Mouse (Mus musculus) C2C12 (cell line): ENCODE data around the gene Erg. TPM values are rescaled to one million over a fixed set of nuclear protein-coding genes. Genes with fewer than 3 reads are reported as not detected.

Experiments
- H3K27me3 ChIP-seq: one replicate; pipeline ENCODE4 v1.6.1; 2011; ENCODE audit not compliant: control insufficient read depth, insufficient read depth, insufficient read length
- H3K36me3 ChIP-seq: one replicate; pipeline ENCODE4 v1.6.1; 2011; ENCODE audit not compliant: control insufficient read depth, insufficient read depth
- H3K4me3 ChIP-seq: one replicate; pipeline ENCODE4 v1.5.1; 2011; ENCODE audit warnings: mild to moderate bottlenecking, control low read depth; ENCODE audit not compliant: poor library complexity, insufficient read depth, severe bottlenecking
- H3K79me2 ChIP-seq: one replicate; pipeline ENCODE4 v1.6.1; 2011; ENCODE audit not compliant: control insufficient read depth, insufficient read depth
- H3K79me3 ChIP-seq: one replicate; pipeline ENCODE4 v1.6.1; 2011; ENCODE audit warnings: low read depth, control low read depth
- H3ac ChIP-seq: one replicate; pipeline ENCODE3; 2011; ENCODE audit warnings: low read depth; ENCODE audit not compliant: control insufficient read depth, insufficient read length
- CEBPB ChIP-seq: IDR thresholded peaks from one replicate; pipeline ENCODE4 v1.6.1; 2011; ENCODE audit warnings: low read depth, mild to moderate bottlenecking, control low read depth, moderate library complexity
- CTCF ChIP-seq: IDR thresholded peaks from one replicate; pipeline ENCODE4 v1.5.1; 2011; ENCODE audit not compliant: control insufficient read depth, insufficient read depth, insufficient read length
- FOSL1 ChIP-seq: IDR thresholded peaks from one replicate; pipeline ENCODE4 v1.8.0; 2011; ENCODE audit warnings: mild to moderate bottlenecking, low read length; ENCODE audit not compliant: poor library complexity, insufficient read depth, severe bottlenecking
- MAX ChIP-seq: IDR thresholded peaks from one replicate; pipeline ENCODE4 v1.6.1; 2011; ENCODE audit warnings: mild to moderate bottlenecking, control low read depth
- MYOD1 ChIP-seq: IDR thresholded peaks from one replicate; pipeline ENCODE4 v1.6.1; 2011; ENCODE audit warnings: low read depth; ENCODE audit not compliant: control insufficient read depth, insufficient read length
- MYOG ChIP-seq: IDR thresholded peaks from one replicate; pipeline ENCODE4 v1.6.1; 2011; ENCODE audit not compliant: control insufficient read depth, insufficient read length; ENCODE audit errors: extremely low read depth
- USF1 ChIP-seq: IDR thresholded peaks from one replicate; pipeline ENCODE4 v1.6.1; 2011; ENCODE audit warnings: low read depth, mild to moderate bottlenecking, control low read depth, moderate library complexity
- polyA plus RNA-seq: library from polyadenylated mRNA; unstranded; fragments of >200 nt; fragmentation: generic; extraction: Trizol; gene quantifications from one replicate; pipeline ENCODE4 v1.2.1, GENCODE M21; 2012; ENCODE audit warnings: missing spikeins

The Erg gene
- polyA plus RNA-seq, 1 experiment, result 0.05 TPM

DNA sequence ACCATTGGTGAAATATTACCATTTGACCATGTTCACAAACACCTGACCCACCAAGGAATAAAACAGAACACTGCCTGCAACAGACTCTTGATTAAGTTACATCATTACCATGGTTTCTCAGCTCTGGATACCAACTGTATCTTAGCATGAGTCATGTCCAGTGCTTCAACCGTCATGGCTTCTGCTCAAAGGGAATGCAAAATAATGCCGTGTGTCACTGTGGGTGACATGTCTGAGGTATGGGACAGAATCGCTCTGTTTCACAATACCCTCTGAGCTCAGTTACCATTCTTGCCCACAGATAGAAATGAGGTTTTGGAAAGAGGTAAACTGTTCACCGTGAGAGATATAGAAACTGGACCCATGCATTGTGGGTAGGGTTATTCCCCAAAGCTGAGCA lies 170.5 kb downstream of the Erg start:
- no peak overlapping the region for H3K4me3 ChIP-seq
- TF ChIP-seq CEBPB (no peak), MAX (no peak), FOSL1 (no peak), CTCF (no peak), MYOG (no peak), USF1 (no peak), MYOD1 (no peak)
- H3K79me3 ChIP-seq, result no peaks in the 10 kb centered on the region
- peaks cover 33% of the 10 kb centered on the region for H3K27me3 ChIP-seq
- H3K79me2 ChIP-seq, result no peaks in the 10 kb centered on the region
- no peak overlapping the region for H3ac ChIP-seq
- no peaks in the 10 kb centered on the region for H3K36me3 ChIP-seq

- no peak for TF ChIP-seq MAX
- TF ChIP-seq MYOG, result no peak
- no peak for TF ChIP-seq MYOD1
- no peak for TF ChIP-seq USF1
- no peak for TF ChIP-seq FOSL1
- no peak for TF ChIP-seq CTCF
- TF ChIP-seq CEBPB, result no peak
- no peaks in the 10 kb centered on the region for H3K79me3 ChIP-seq
- peaks cover 33% of the 10 kb centered on the region for H3K27me3 ChIP-seq
- no peak overlapping the region for H3K4me3 ChIP-seq
- H3K79me2 ChIP-seq, result no peaks in the 10 kb centered on the region
- H3K36me3 ChIP-seq, result no peaks in the 10 kb centered on the region
- no peak overlapping the region for H3ac ChIP-seq
These were observed 171.0 kb downstream of the Erg start for GRCm38 (mm10) chr16:95415372-95415771.

- Histone ChIP-seq H3K4me3 (no peak overlapping the region), H3ac (no peak overlapping the region), H3K79me2 (no peaks in the 10 kb centered on the region), H3K36me3 (no peaks in the 10 kb centered on the region), H3K79me3 (no peaks in the 10 kb centered on the region), H3K27me3 (peaks cover 42% of the 10 kb centered on the region)
- no peak for TF ChIP-seq USF1
- TF ChIP-seq MYOG, result no peak
- no peak for TF ChIP-seq CEBPB
- no peak for TF ChIP-seq CTCF
- TF ChIP-seq MAX, result no peak
- no peak for TF ChIP-seq MYOD1
- TF ChIP-seq FOSL1, result no peak
These were observed 172.9 kb downstream of the Erg start for GRCm38 (mm10) chr16:95413401-95413959.

DNA sequence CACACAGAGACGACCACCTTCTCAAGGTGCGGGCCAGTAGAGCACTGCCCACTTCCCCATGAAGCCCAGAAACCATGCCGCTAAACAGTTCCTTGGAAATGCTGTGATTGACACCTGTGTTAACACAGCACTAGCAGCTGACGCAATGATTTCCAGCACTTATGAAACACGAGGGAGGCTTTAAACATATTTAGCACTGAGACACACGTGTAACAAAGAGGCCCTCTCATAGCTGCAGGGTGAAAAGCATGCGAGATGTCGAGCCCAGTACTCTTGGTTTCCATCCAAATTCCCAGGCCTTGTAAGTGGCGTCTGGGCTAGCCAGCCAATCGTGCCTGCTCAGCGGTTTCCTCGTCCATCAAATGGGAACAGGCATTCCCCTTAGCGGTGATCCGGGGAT lies 178.3 kb downstream of the Erg start:
- Histone ChIP-seq H3ac (no peak overlapping the region), H3K79me2 (no peaks in the 10 kb centered on the region), H3K36me3 (no peaks in the 10 kb centered on the region), H3K79me3 (no peaks in the 10 kb centered on the region), H3K27me3 (peaks cover 45% of the 10 kb centered on the region), H3K4me3 (no peak overlapping the region)
- TF ChIP-seq MAX, result no peak
- TF ChIP-seq MYOD1, result no peak
- TF ChIP-seq USF1, result no peak
- TF ChIP-seq CTCF, result no peak
- TF ChIP-seq FOSL1, result no peak
- TF ChIP-seq CEBPB, result no peak
- no peak for TF ChIP-seq MYOG

DNA sequence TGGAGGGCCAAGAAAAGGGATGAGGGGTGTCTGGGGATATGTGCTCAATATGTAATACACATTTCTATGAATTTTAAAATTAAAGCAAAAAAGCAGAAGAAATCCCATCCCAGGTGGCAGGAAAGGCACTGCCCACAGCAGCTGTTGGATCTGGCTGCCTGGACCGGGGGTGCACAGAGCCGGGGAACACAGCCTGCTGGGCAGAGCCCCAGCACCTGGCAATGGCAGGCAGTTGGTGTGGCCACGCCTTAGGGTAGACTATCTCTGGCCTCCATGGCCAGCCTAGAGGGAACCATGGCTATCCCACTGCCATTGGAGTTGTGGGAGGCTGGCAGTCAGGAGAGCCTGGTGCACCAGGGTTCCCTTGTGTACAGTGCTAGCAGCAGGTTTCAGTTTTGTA lies 180.9 kb downstream of the Erg start:
- no peaks in the 10 kb centered on the region for H3K79me3 ChIP-seq

GRCm38 (mm10) chr16:95403453-95403852 lies 182.9 kb downstream of the Erg start:
- no peak for TF ChIP-seq MYOD1
- no peak for TF ChIP-seq CTCF
- TF ChIP-seq CEBPB, result no peak
- TF ChIP-seq MAX, result no peak
- TF ChIP-seq USF1, result no peak
- TF ChIP-seq MYOG, result no peak
- no peak for TF ChIP-seq FOSL1
- no peak overlapping the region for H3K4me3 ChIP-seq

More for the DNA sequence above, 180.9 kb downstream of the Erg start:
- H3K4me3 ChIP-seq, result no peak overlapping the region
- peaks cover 35% of the 10 kb centered on the region for H3K27me3 ChIP-seq
- H3K79me2 ChIP-seq, result no peaks in the 10 kb centered on the region
- TF ChIP-seq CTCF (no peak), MYOD1 (no peak), CEBPB (no peak), USF1 (no peak), MYOG (no peak), MAX (no peak)
- H3K36me3 ChIP-seq, result no peaks in the 10 kb centered on the region
- no peak overlapping the region for H3ac ChIP-seq

More at GRCm38 (mm10) chr16:95403453-95403852, 182.9 kb downstream of the Erg start:
- H3K79me3 ChIP-seq, result no peaks in the 10 kb centered on the region
- peaks cover 23% of the 10 kb centered on the region for H3K27me3 ChIP-seq
- no peak overlapping the region for H3ac ChIP-seq
- H3K79me2 ChIP-seq, result no peaks in the 10 kb centered on the region
- H3K36me3 ChIP-seq, result no peaks in the 10 kb centered on the region
